Mouse (Mus musculus): ENCODE results near the gene Mslnl. TPM values are rescaled to one million over a fixed set of nuclear protein-coding genes. Genes with fewer than 3 reads are reported as not detected.
A peak's percentile ranks its signal among the peaks of the same experiment; 100 is the strongest.

The Mslnl gene
- total and polyA plus RNA-seq, 2 experiments, result not detected

DNA sequence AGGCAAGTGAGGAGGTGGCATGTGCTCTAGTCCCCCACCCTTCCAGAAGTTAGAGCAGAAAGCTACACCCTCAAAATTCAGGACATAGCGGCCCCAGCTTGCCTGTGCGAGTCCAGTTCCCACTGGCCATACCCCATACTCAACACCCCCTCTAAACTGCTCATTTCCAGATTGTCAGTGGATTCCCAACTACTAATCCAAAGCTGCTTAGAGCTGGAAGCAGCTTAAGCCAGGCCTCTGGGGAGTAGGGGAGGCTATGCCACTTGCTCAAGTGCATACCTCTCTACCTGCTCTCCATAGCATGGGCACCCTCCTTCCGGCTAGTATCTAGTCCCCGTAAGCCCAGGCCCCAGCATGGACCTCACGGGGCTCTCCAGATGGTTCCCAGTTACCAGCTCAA is 14.4 kb upstream of the Mslnl start:
- no peaks in the 10 kb centered on the region for H3K79me2 ChIP-seq (ENCODE audit: control insufficient read depth, insufficient read depth, low read length)
- H3K27ac ChIP-seq (replicated peaks; ENCODE audit: insufficient read depth, low read depth, low read length), result no peak overlapping the region
- H3K27me3 ChIP-seq (ENCODE audit: control insufficient read depth, insufficient read depth, low read length), result peaks cover 5% of the 10 kb centered on the region; the same call in 1 of the 2 replicates
- no peak for DNase-seq (ENCODE audit: extremely low read depth, low read depth, low spot score)
- H3K4me3 ChIP-seq (ENCODE audit: insufficient read depth, low read depth, low read length), result no peak overlapping the region
- H3K36me3 ChIP-seq (ENCODE audit: control insufficient read depth, insufficient read depth, low read length), result no peaks in the 10 kb centered on the region
- no peak for TF ChIP-seq POLR2A (IDR thresholded peaks at IDR 0.05; ENCODE audit: extremely low read depth, insufficient read depth, low read length)
- no peak for TF ChIP-seq CTCF (IDR thresholded peaks at IDR 0.05; ENCODE audit: low read depth, low read length)
- WGBS, result over 99% methylated on average over 5 of the region's 5 CpGs
- no peak overlapping the region for H3K9ac ChIP-seq (ENCODE audit: low read depth, low read length)
- no peaks in the 10 kb centered on the region for H3K4me1 ChIP-seq (ENCODE audit: control insufficient read depth, insufficient read depth, low read length)

DNA sequence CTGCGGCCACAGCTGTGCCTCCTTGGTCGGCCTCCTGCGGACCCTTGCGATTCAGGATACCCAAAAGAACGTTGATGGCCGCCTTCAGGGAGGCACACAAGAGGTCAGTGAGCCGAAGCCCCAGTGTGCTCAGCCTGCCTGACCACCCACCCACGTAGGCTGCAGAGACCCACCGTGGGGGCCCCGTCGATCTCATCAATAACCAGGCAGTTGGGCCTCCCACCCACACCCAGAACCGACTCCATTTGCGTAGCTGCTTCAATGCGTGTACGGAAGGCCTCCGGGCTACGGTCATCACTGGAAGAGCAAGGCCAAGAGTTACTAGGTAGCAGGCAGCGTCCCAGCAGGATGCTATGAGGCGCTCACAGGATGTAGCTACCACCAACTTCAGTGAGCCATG is 12.4 kb upstream of the Mslnl start:
- Histone ChIP-seq H3K4me3 (ENCODE audit: insufficient read depth, low read depth, low read length) (no peak overlapping the region), H3K9ac (ENCODE audit: low read depth, low read length) (no peak overlapping the region), H3K36me3 (ENCODE audit: control insufficient read depth, insufficient read depth, low read length) (no peaks in the 10 kb centered on the region), H3K4me1 (ENCODE audit: control insufficient read depth, insufficient read depth, low read length) (no peaks in the 10 kb centered on the region; the same call in 1 of the 2 replicates), H3K27ac (replicated peaks; ENCODE audit: insufficient read depth, low read depth, low read length) (no peak overlapping the region), H3K27me3 (ENCODE audit: control insufficient read depth, insufficient read depth, low read length) (no peaks in the 10 kb centered on the region), H3K79me2 (ENCODE audit: control insufficient read depth, insufficient read depth, low read length) (no peaks in the 10 kb centered on the region)
- TF ChIP-seq CTCF (IDR thresholded peaks at IDR 0.05; ENCODE audit: low read depth, low read length) (no peak), POLR2A (IDR thresholded peaks at IDR 0.05; ENCODE audit: extremely low read depth, insufficient read depth, low read length) (no peak)
- no peak for DNase-seq (ENCODE audit: extremely low read depth, low read depth, low spot score)
- WGBS, result 94% methylated on average over 19 of the region's 19 CpGs

DNA sequence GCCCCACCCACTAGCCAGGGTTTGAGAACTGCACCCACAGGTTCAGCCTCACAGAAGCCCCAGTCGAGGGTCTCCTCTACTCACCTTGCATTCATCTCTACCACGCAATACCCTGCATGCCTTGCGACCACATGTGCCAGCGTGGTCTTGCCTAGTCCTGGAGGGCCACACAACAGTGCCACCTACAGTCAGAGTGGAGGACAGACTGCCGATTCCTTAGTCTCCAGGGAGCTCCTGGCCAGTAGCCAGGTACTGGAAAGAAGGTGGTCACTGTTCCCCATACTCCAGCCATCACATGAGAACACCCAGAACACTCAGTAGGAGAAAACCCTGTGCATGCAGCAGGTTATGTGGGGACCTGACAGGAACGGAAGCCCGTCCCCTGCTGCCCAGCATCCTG is 11.9 kb upstream of the Mslnl start:
- Histone ChIP-seq H3K36me3 (ENCODE audit: control insufficient read depth, insufficient read depth, low read length) (no peaks in the 10 kb centered on the region), H3K4me1 (ENCODE audit: control insufficient read depth, insufficient read depth, low read length) (no peaks in the 10 kb centered on the region; the same call in 1 of the 2 replicates), H3K27ac (replicated peaks; ENCODE audit: insufficient read depth, low read depth, low read length) (no peak overlapping the region), H3K27me3 (ENCODE audit: control insufficient read depth, insufficient read depth, low read length) (no peaks in the 10 kb centered on the region), H3K79me2 (ENCODE audit: control insufficient read depth, insufficient read depth, low read length) (no peaks in the 10 kb centered on the region), H3K4me3 (ENCODE audit: insufficient read depth, low read depth, low read length) (no peak overlapping the region), H3K9ac (ENCODE audit: low read depth, low read length) (no peak overlapping the region)
- 82% methylated on average over 7 of the region's 7 CpGs for WGBS
- TF ChIP-seq CTCF (IDR thresholded peaks at IDR 0.05; ENCODE audit: low read depth, low read length) (peak; percentile 13; the same call in 1 of the 2 replicates), POLR2A (IDR thresholded peaks at IDR 0.05; ENCODE audit: extremely low read depth, insufficient read depth, low read length) (no peak)
- no peak for DNase-seq (ENCODE audit: extremely low read depth, low read depth, low spot score)

DNA sequence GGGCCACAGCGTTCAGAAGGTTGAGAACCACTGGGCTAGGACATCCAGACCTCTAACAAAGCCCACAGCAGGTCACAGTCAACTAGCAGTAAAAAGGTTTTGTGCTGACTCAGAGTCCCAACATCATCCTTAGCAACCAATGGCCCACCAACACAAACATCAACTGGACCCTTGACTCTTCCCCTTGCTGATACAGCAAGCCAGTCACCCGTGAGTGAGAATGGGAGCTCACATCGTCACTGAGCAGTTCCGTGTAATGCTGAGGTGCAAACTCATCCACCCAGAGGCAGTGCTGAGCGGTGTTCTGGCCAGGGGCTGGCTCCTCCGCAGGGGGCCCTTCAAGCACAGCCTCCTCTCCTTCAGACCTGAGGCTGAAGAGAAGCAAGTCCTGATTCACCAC is 10.6 kb upstream of the Mslnl start:
- no peak overlapping the region for H3K9ac ChIP-seq (ENCODE audit: low read depth, low read length)
- H3K4me1 ChIP-seq (ENCODE audit: control insufficient read depth, insufficient read depth, low read length), result no peaks in the 10 kb centered on the region; the same call in 1 of the 2 replicates
- no peak overlapping the region for H3K4me3 ChIP-seq (ENCODE audit: insufficient read depth, low read depth, low read length)
- DNase-seq (ENCODE audit: extremely low read depth, low read depth, low spot score), result no peak
- H3K27ac ChIP-seq (replicated peaks; ENCODE audit: insufficient read depth, low read depth, low read length), result no peak overlapping the region
- H3K27me3 ChIP-seq (ENCODE audit: control insufficient read depth, insufficient read depth, low read length), result no peaks in the 10 kb centered on the region
- no peaks in the 10 kb centered on the region for H3K36me3 ChIP-seq (ENCODE audit: control insufficient read depth, insufficient read depth, low read length)
- TF ChIP-seq CTCF (IDR thresholded peaks at IDR 0.05; ENCODE audit: low read depth, low read length) (no peak), POLR2A (IDR thresholded peaks at IDR 0.05; ENCODE audit: extremely low read depth, insufficient read depth, low read length) (no peak)
- no peaks in the 10 kb centered on the region for H3K79me2 ChIP-seq (ENCODE audit: control insufficient read depth, insufficient read depth, low read length)
- 92% methylated on average over 6 of the region's 6 CpGs for WGBS

DNA sequence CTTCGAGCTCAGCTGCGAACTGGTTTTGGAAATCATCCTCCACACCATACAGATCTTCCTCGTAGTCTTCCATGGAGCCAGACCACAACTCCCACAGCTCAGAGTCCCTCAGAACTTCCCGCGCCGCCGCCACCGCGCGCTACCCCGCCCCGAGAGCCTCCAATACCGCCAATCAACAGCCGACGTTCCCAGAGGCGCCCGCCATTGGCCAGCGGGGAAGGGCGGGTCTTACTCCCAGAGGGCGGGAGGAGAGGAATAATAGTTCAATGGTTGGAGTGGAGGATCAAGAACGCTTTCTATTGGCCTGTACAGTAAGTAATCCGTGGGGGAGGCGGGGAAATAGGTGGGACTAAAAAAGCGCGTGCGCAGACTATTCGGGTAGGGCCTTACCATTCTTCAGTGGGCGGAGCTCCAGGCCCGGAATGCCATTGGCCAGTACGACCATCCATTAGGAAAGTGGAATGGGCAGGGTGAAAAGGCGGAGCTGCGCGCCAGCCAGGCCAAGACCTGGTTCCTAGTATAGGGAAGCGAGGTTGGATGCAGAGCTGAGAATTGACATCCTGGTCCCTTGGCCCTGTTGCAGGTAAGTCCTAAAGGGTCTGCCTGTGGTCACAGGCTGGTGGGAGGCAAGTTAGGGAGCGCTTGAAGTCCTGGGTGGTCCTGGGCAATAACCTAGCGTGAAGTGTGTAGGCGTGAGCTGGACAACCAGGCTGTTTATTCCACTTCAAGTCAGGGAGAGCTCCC is 8.4 kb upstream of the Mslnl start, which contains the start of the genes Chtf18 and Rpusd1:
Gene Chtf18 (minus strand): TSS at position 155 of the 744 bp plus-strand sequence.
Gene Rpusd1 (plus strand): TSS at position 406 of the 744 bp plus-strand sequence.
- Histone ChIP-seq H3K4me3 (ENCODE audit: insufficient read depth, low read depth, low read length) (peak within 1 kb of the TSS; percentile 64), H3K27ac (replicated peaks; ENCODE audit: insufficient read depth, low read depth, low read length) (no peak within 1 kb of the TSS), H3K9ac (ENCODE audit: low read depth, low read length) (peak within 1 kb of the TSS; percentile 65), H3K36me3 (ENCODE audit: control insufficient read depth, insufficient read depth, low read length) (no peaks in the 10 kb centered on the region), H3K4me1 (ENCODE audit: control insufficient read depth, insufficient read depth, low read length) (no peaks in the 10 kb centered on the region; the same call in 1 of the 2 replicates), H3K79me2 (ENCODE audit: control insufficient read depth, insufficient read depth, low read length) (no peaks in the 10 kb centered on the region), H3K27me3 (ENCODE audit: control insufficient read depth, insufficient read depth, low read length) (no peaks in the 10 kb centered on the region)
- DNase-seq (ENCODE audit: extremely low read depth, low read depth, low spot score), result peak; percentile 97
- TF ChIP-seq POLR2A (IDR thresholded peaks at IDR 0.05; ENCODE audit: extremely low read depth, insufficient read depth, low read length) (no peak), CTCF (IDR thresholded peaks at IDR 0.05; ENCODE audit: low read depth, low read length) (no peak)
- under 1% methylated on average over 37 of the region's 37 CpGs for WGBS

DNA sequence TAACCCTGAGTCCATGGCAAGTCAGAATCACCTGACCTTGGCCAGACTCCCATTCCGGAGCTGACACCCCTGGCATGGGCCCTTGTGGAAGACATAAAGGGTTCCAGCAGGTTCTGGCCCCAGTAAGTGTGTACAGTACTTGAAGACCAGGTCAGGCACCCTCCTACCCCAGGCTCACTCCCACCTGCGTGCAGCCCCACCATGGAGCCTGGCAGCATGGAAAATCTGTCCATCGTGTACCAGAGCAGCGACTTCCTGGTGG is 7.9 kb upstream of the Mslnl start:
- no peak for DNase-seq (ENCODE audit: extremely low read depth, low read depth, low spot score)
- Histone ChIP-seq H3K27me3 (ENCODE audit: control insufficient read depth, insufficient read depth, low read length) (no peaks in the 10 kb centered on the region), H3K27ac (replicated peaks; ENCODE audit: insufficient read depth, low read depth, low read length) (no peak overlapping the region), H3K9ac (ENCODE audit: low read depth, low read length) (peak overlapping the region; percentile 65), H3K36me3 (ENCODE audit: control insufficient read depth, insufficient read depth, low read length) (no peaks in the 10 kb centered on the region), H3K4me3 (ENCODE audit: insufficient read depth, low read depth, low read length) (peak overlapping the region; percentile 32), H3K79me2 (ENCODE audit: control insufficient read depth, insufficient read depth, low read length) (no peaks in the 10 kb centered on the region), H3K4me1 (ENCODE audit: control insufficient read depth, insufficient read depth, low read length) (no peaks in the 10 kb centered on the region; the same call in 1 of the 2 replicates)
- WGBS, result 15% methylated on average over 4 of the region's 4 CpGs
- TF ChIP-seq POLR2A (IDR thresholded peaks at IDR 0.05; ENCODE audit: extremely low read depth, insufficient read depth, low read length), result no peak
- TF ChIP-seq CTCF (IDR thresholded peaks at IDR 0.05; ENCODE audit: low read depth, low read length), result no peak

Data from liver, adult 2 months (tissue).